Mouse (Mus musculus): ENCODE measurements around the gene Trmt112. TPM values are rescaled to one million over a fixed set of nuclear protein-coding genes. Genes with fewer than 3 reads are reported as not detected.
"Not testable (repeated sequence)": the region's sequence is repeated elsewhere in the genome, so short reads cannot be mapped to it uniquely, and the experiment has no call there.

Gene Trmt112
- total RNA-seq (2015; ENCODE audit: low replicate concordance): 30.6 and 44.0 TPM in 2 replicates
- total RNA-seq (2017; ENCODE audit: low replicate concordance): 20.2 and 33.6 TPM in 2 replicates

DNA sequence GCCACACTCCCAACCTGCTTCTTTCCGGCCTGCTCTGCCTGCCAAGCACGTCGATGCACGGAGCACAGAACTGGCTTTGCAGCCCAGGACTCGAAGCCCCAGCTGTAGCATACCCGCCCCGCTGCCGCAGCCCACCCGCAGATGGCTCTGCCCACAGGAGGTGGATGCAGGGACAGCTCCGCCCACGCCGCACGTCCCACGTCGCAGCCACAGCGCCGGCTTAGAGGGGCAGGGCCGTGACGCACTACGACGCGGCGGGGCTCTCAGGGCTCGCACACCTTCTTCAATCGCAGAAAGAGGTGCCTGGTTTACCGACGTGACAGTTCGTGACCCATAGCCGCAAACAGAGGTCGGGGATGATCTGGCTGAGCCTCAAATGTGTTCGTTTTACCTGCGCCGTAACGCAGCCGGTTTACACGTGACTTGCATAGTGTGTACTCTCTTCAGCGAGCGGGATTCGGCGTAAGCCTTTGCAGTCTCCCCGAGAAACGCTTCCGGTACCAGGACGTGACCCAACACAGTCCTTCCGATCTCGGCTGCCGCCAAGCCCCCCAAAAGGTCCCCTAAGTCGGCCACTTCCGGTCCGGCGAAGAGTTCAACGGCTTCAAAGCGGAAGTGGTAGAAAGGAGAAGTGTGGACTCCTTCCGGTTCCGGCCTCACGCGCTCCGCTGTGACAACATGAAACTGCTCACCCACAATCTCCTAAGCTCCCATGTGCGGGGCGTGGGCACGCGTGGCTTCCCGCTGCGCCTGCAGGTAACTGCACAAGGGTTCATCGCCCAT, at the start of gene Trmt112, which contains the start of gene Prdx5:
Gene Trmt112 (plus strand): TSS at position 192 of the 783 bp plus-strand sequence.
Gene Prdx5 (minus strand): TSS at position 600 of the 783 bp plus-strand sequence.
- peak; percentile 93 for ATAC-seq (replicated peaks; ENCODE audit: low FRiP score, poor library complexity, severe bottlenecking)

DNA sequence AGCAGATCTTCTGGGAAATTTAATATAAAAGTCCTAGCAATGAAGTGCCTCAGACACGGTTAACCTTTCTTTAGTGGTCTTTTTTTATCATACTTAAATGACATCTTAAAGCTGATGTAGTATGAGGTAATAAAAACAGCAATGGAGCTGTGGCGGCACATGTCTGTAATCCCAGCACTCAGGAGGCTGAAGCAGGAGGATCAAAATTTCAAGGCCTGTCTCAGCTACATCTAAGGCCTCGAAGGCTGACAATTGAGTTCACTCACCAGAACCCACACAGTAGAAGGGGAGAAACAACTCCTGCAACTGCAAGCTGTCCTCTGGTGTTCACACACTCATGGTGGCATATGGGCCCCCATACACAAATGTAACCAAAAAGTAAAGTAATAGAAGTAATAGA, 49.5 kb upstream of the Trmt112 start:
- ATAC-seq (replicated peaks; ENCODE audit: low FRiP score, poor library complexity, severe bottlenecking): no peak

- ATAC-seq (replicated peaks; ENCODE audit: low FRiP score, poor library complexity, severe bottlenecking): no peak
Observed at GRCm38 (mm10) chr19:6860706-6861105, 48.8 kb upstream of the Trmt112 start.

- no peak for ATAC-seq (replicated peaks; ENCODE audit: low FRiP score, poor library complexity, severe bottlenecking)
Observed at GRCm38 (mm10) chr19:6861451-6861850, 48.0 kb upstream of the Trmt112 start.

DNA sequence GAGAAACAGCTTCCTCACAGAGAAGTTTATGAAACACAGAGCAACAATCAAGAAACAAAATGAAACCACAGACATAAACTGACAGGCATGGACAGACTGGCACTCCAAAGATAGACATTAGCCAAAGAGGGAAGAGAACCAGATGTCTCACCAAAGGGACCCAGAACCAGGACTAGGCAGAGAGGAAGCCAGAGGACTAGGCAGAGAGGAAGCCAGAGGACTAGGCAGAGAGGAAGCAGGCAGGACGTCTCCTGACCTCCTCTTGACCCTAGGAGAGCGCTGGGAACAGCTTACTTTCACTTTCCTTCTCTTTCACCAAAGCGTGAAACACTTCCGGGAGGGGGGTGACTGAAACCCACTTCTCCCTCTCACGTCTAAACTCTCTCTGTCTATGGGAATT, 40.1 kb upstream of the Trmt112 start:
- peak; percentile 80 for ATAC-seq (replicated peaks; ENCODE audit: low FRiP score, poor library complexity, severe bottlenecking)

- ATAC-seq (replicated peaks; ENCODE audit: low FRiP score, poor library complexity, severe bottlenecking): peak; percentile 72
Observed at GRCm38 (mm10) chr19:6871574-6872271, 37.8 kb upstream of the Trmt112 start.

DNA sequence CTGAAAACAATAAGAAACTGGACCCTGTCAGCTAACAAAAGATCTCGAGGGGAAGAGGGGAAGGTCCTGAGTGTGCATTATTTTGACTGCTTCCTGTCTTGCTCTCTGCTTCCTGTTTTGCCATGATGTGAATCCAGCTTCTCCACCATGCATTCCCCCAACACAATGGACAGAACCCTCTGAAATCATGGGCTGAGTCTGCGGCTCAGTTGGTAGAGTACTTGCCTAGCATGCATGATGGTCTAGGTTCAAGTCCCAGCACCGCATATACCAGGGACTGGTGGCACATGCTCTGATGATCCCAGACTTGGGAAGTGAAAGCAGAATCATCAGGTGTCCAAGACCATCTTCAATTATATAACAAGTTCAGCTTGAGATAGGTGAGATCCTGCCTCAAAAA, 36.8 kb upstream of the Trmt112 start:
- no peak for ATAC-seq (replicated peaks; ENCODE audit: low FRiP score, poor library complexity, severe bottlenecking)

DNA sequence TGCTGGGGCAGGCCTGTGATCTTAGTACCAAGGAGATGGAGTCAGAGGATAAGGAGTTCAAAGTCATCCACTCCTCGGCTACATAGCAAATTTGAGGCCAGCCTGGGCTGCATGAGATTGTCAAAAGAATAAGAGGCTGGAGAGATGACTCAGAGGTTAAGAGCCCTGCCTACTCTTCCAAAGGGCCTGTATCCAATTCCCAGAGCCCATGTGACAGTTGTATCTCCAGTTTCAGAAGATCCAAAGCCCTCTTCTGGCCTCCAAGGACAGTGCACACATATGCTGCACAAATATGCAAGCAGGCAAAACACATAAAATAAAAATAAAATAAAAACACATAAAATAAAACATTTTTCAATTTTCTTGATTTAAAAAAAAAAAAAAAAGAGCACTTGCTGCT, 35.2 kb upstream of the Trmt112 start:
- ATAC-seq (replicated peaks; ENCODE audit: low FRiP score, poor library complexity, severe bottlenecking): no peak

- no peak for ATAC-seq (replicated peaks; ENCODE audit: low FRiP score, poor library complexity, severe bottlenecking)
Observed at GRCm38 (mm10) chr19:6875834-6876233, 33.7 kb upstream of the Trmt112 start.

DNA sequence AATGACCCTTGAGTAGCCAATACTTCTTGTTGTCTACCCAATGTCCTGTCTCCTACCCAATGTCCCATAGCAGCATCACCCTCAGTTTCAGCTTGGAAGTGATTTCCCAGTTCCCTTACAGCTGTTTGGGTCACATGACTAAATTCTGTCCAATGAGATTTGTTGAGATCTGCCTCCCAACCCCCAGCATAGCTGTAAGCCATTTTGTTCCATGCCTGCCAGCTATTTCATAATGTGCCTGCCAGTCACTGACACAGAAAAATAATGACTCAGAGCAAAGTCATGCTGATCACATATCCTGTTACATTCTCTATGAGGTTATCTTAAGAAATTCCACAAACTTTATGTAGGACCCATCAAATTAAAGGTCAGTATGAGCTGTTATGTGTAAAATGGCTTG, 32.7 kb upstream of the Trmt112 start:
- ATAC-seq (replicated peaks; ENCODE audit: low FRiP score, poor library complexity, severe bottlenecking): no peak

DNA sequence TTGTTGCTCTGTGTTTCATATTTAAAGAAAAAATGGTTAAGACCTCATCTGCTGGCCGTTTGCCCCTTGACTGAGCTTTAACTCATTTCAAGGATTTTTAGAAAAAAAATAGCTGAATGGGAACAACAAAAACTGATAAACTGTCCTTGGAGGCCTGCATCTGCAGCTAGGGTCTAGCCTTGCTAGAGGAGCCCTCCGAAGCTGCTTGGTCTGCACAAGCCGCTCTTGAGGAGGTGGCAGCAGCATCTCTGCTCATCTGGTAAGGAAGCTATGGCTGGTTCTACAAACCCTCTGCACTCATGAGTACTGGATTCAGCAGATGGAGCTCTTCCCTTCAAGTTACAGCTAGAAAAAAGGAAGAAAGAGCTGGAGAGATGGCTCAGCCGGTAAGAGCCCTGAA, 31.5 kb upstream of the Trmt112 start:
- no peak for ATAC-seq (replicated peaks; ENCODE audit: low FRiP score, poor library complexity, severe bottlenecking)

GRCm38 (mm10) chr19:6892512-6892911, 17.0 kb upstream of the Trmt112 start:
- ATAC-seq (replicated peaks; ENCODE audit: low FRiP score, poor library complexity, severe bottlenecking): no peak

DNA sequence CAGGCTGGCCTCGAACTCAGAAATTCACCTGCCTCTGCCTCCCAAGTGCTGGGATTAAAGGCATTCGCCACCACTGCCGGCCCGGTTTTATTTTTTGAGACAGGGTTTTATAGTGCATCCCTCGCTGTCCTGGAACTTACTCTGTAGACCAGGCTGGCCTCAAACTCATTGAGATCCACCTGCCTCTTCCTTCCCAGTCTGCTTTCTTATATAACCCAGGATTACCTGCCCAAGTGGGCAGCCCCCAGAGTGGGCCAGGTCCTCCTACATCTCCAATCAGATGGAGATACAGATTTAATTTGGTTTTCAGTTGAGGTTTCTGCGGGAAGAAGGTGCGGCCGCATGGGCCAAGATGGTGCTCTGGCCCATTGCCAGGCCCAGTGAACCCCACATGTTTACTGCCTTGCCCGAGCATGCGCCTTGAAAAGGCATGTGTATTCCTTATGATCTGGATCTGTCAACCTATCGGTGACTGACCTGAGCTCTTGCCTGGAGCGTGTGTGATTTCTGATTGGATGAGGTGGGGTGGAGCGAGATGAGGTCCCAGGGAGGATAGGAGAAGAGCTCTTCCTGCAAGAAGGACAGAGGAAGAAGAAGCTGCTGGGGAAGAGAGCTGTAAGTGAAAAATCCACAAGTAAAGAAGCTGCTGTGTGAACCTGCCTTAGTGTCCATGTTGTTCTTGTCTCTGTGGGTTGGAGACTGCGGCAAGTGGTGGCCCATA, 15.6 kb upstream of the Trmt112 start:
- no peak for ATAC-seq (replicated peaks; ENCODE audit: low FRiP score, poor library complexity, severe bottlenecking)

- not testable (repeated sequence) for ATAC-seq (replicated peaks; ENCODE audit: low FRiP score, poor library complexity, severe bottlenecking)
Observed at GRCm38 (mm10) chr19:6895608-6896305, 13.7 kb upstream of the Trmt112 start.

- ATAC-seq (replicated peaks; ENCODE audit: low FRiP score, poor library complexity, severe bottlenecking): no peak
Observed at GRCm38 (mm10) chr19:6899641-6900040, 9.9 kb upstream of the Trmt112 start.

GRCm38 (mm10) chr19:6903031-6903430, 6.5 kb upstream of the Trmt112 start:
- ATAC-seq (replicated peaks; ENCODE audit: low FRiP score, poor library complexity, severe bottlenecking): no peak

- ATAC-seq (replicated peaks; ENCODE audit: low FRiP score, poor library complexity, severe bottlenecking): no peak
Observed at GRCm38 (mm10) chr19:6904846-6905245, 4.7 kb upstream of the Trmt112 start.

GRCm38 (mm10) chr19:6905498-6906159, 3.9 kb upstream of the Trmt112 start:
- no peak for ATAC-seq (replicated peaks; ENCODE audit: low FRiP score, poor library complexity, severe bottlenecking)

DNA sequence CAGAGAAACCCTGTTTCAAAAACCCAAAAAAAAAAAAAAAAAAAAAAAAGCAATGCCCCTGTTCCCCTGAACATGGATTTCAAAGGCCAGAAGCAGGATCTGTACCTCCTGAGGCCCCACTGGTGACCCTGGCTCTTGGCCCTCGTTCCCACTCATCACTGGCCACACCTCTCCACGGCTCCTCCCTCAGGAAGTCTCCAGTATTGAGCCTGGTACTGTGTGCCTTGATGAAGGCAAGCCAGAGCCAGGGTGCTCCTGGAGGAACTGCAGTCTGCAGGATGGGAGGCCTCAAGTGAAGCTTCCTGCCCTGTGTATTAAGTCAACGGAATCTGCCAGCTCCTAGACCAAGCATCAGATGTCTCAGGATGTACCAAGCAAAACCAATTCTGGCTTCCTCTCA, 3.3 kb upstream of the Trmt112 start:
- no peak for ATAC-seq (replicated peaks; ENCODE audit: low FRiP score, poor library complexity, severe bottlenecking)
